ENCODE assay signal across 8 mouse cellular contexts in genomic region chr16:20424226-20424663, GRCm38 (mm10). TPM values are rescaled to one million over a fixed set of nuclear protein-coding genes. Genes with fewer than 3 reads are reported as not detected.
DNase-seq lines count a peak whose midpoint lies in the region; ATAC-seq and TF ChIP-seq lines count a peak whose summit lies in the region.

No protein-coding gene starts in this region.

- no peak for ATAC-seq in kidney, postnatal 0 days (replicated peaks; ENCODE audit: low FRiP score, low read depth)
- no peak for ATAC-seq in heart, embryonic 13.5 days (ENCODE audit: extremely low read depth, insufficient number of reproducible peaks, low FRiP score, low TSS enrichment)
- ATAC-seq in megakaryocyte progenitor cell, adult 5-6 weeks (replicated peaks; ENCODE audit: poor library complexity), result peak; percentile 29
- no peak for ATAC-seq in inflammation-experienced regulatory T-cells, adult 6 months

- no peaks in the 10 kb centered on the region for H3K27me3 ChIP-seq in kidney, postnatal 0 days (ENCODE audit: insufficient read depth, low read length)
- H3K27me3 ChIP-seq in heart, embryonic 13.5 days (replicated peaks), result no peaks in the 10 kb centered on the region

- no peak overlapping the region for H3K4me3 ChIP-seq in kidney, postnatal 0 days (replicated peaks; ENCODE audit: low read depth, low read length)
- peak overlapping the region; percentile 93 for H3K4me3 ChIP-seq in bone marrow macrophage, adult 2 months (ENCODE audit: insufficient read depth, low read length)
- peak overlapping the region; percentile 86 for H3K4me3 ChIP-seq in heart, embryonic 13.5 days

- no peak overlapping the region for H3K9ac ChIP-seq in kidney, postnatal 0 days (ENCODE audit: low read depth, low read length)
- H3K9ac ChIP-seq in heart, embryonic 13.5 days, result peak overlapping the region; percentile 93

- TF ChIP-seq CTCF in kidney, postnatal 0 days (IDR thresholded peaks at IDR 0.05; ENCODE audit: low read depth), result no peak
- no peak for TF ChIP-seq CTCF in bone marrow macrophage, adult 2 months (IDR thresholded peaks at IDR 0.05; ENCODE audit: low read depth, low read length)

- H3K36me3 ChIP-seq in kidney, postnatal 0 days (ENCODE audit: insufficient read depth, low read length), result peaks cover 7% of the 10 kb centered on the region; the same call in 1 of the 2 replicates
- H3K36me3 ChIP-seq in heart, embryonic 13.5 days, result peaks cover 28% of the 10 kb centered on the region

- peak overlapping the region; percentile 70; the same call in 1 of the 2 replicates for H3K4me2 ChIP-seq in kidney, postnatal 0 days (ENCODE audit: low read length)
- peak overlapping the region; percentile 88 for H3K4me2 ChIP-seq in heart, embryonic 13.5 days

- WGBS in kidney, postnatal 0 days, result 70% methylated on average over 7 of the region's 7 CpGs
- WGBS in heart, embryonic 13.5 days, result 43% methylated on average over 7 of the region's 7 CpGs

- no peaks in the 10 kb centered on the region for H3K4me1 ChIP-seq in kidney, postnatal 0 days (replicated peaks; ENCODE audit: insufficient read depth, low read length)
- peaks cover 7% of the 10 kb centered on the region for H3K4me1 ChIP-seq in bone marrow macrophage, adult 2 months (ENCODE audit: control insufficient read depth, insufficient read depth, low read length)
- peaks cover 24% of the 10 kb centered on the region for H3K4me1 ChIP-seq in heart, embryonic 13.5 days

- TF ChIP-seq POLR2A in bone marrow macrophage, adult 2 months (IDR thresholded peaks at IDR 0.05; ENCODE audit: borderline replicate concordance, low read depth, low read length), result no peak

- H3K27ac ChIP-seq in kidney, postnatal 0 days, result no peak overlapping the region
- peak overlapping the region; percentile 80 for H3K27ac ChIP-seq in bone marrow macrophage, adult 2 months (ENCODE audit: insufficient read depth, low read depth, low read length)
- peak overlapping the region; percentile 86 for H3K27ac ChIP-seq in heart, embryonic 13.5 days (replicated peaks)

- H3K9me3 ChIP-seq in kidney, postnatal 0 days (replicated peaks; ENCODE audit: low read length), result no peaks in the 10 kb centered on the region
- no peaks in the 10 kb centered on the region for H3K9me3 ChIP-seq in heart, embryonic 13.5 days

- DNase-seq in kidney, postnatal 0 days (ENCODE audit: low spot score), result no peak
- DNase-seq in kidney, postnatal 25 days, result no peak
- no peak for DNase-seq in frontal cortex, adult 2 months (ENCODE audit: extremely low spot score in 1 of 2, low spot score in 1 of 2)
- DNase-seq in testis, postnatal 10 days (ENCODE audit: low spot score), result no peak

RNA-seq across cellular contexts. Expression of gene Abcc5, which starts 1.9 kb away (rescaled TPM):
- polyA plus RNA-seq in kidney, postnatal 0 days (2015; fragmentation: Nextera tagmentation; extraction: Ambion mirVana), result 35.7 and 38.6 TPM in 2 replicates
- polyA plus RNA-seq in bone marrow macrophage, adult 2 months (2012; ENCODE audit: insufficient read depth, insufficient read length, missing spikeins), result 132 and 133 TPM in 2 replicates
- 54.9 and 57.0 TPM in 2 replicates for polyA plus RNA-seq in heart, embryonic 13.5 days (2015; fragmentation: Nextera tagmentation; extraction: Ambion mirVana)
- total RNA-seq in megakaryocyte progenitor cell, adult 5-6 weeks (2015), result 18.0 and 19.0 TPM in 2 replicates
- total RNA-seq in megakaryocyte progenitor cell, adult 5-6 weeks (2017), result 14.1 and 20.2 TPM in 2 replicates
- polyA plus RNA-seq in frontal cortex, adult 2 months (2012; rRNA removed), result 285 and 286 TPM in 2 replicates
- 10 to 100 TPM; 20.5 to 39.1 (median 35.7) TPM for polyA plus RNA-seq in inflammation-experienced regulatory T-cells, adult 6 months (2017; shearing (Covaris generic))
